Mouse (Mus musculus): Measurements from ENCODE around the gene Tnnt3. TPM values are rescaled to one million over a fixed set of nuclear protein-coding genes. Genes with fewer than 3 reads are reported as not detected.

The Tnnt3 gene
- total and polyA plus RNA-seq, 3 experiments = not detected

- no peak for TF ChIP-seq RCOR1 (IDR thresholded peaks at IDR 0.05; ENCODE audit: low read depth, low read length)
- peak; percentile 35 for TF ChIP-seq SMC3 (IDR thresholded peaks at IDR 0.05; ENCODE audit: low read depth, low read length)
- no peak for TF ChIP-seq HCFC1 (IDR thresholded peaks at IDR 0.05; ENCODE audit: low read depth, low read length)
- TF ChIP-seq CTCF (IDR thresholded peaks at IDR 0.05 in 2 of 3, conservative IDR thresholded peaks at IDR 0.05 in 1 of 3; ENCODE audit: control insufficient read depth in 1 of 3, insufficient read depth in 1 of 3, low read depth in 2 of 3, low read length in 3 of 3, poor library complexity in 1 of 3, severe bottlenecking in 1 of 3) = peak; percentile 7 to 32 (median 28); a peak in 4 of 6 replicates
- Histone ChIP-seq H3K79me2 (ENCODE audit: control insufficient read depth, insufficient read depth, low read length, poor library complexity) (no peaks in the 10 kb centered on the region), H3K36me3 (ENCODE audit: control insufficient read depth in 1 of 2, insufficient read depth in 2 of 2, low read length in 2 of 2) (no peaks in the 10 kb centered on the region), H3K4me3 (ENCODE audit: control insufficient read depth in 1 of 2, insufficient read depth in 1 of 2, low read depth in 2 of 2, low read length in 2 of 2) (no peak overlapping the region), H3K27me3 (ENCODE audit: control insufficient read depth in 1 of 2, insufficient read depth in 2 of 2, low read length in 2 of 2) (no peaks in the 10 kb centered on the region), H3K27ac (ENCODE audit: control insufficient read depth, low read depth, low read length) (no peak overlapping the region), H3K9ac (ENCODE audit: control insufficient read depth, low read depth, low read length, poor library complexity, severe bottlenecking) (no peak overlapping the region), H3K9me3 (replicated peaks; ENCODE audit: insufficient read depth, low read length) (no peaks in the 10 kb centered on the region), H3K4me1 (ENCODE audit: control insufficient read depth in 1 of 2, insufficient read depth in 2 of 2, low read length in 2 of 2) (no peaks in the 10 kb centered on the region)
- DNase-seq (ENCODE audit: low read depth, low spot score) = peak; percentile 4
Observed at GRCm38 (mm10) chr7:142487341-142487859, 11.2 kb upstream of the Tnnt3 start.

GRCm38 (mm10) chr7:142488053-142488452 is 10.6 kb upstream of the Tnnt3 start:
- Histone ChIP-seq H3K27me3 (ENCODE audit: control insufficient read depth in 1 of 2, insufficient read depth in 2 of 2, low read length in 2 of 2) (no peaks in the 10 kb centered on the region), H3K79me2 (ENCODE audit: control insufficient read depth, insufficient read depth, low read length, poor library complexity) (no peaks in the 10 kb centered on the region), H3K4me3 (ENCODE audit: control insufficient read depth in 1 of 2, insufficient read depth in 1 of 2, low read depth in 2 of 2, low read length in 2 of 2) (no peak overlapping the region), H3K9ac (ENCODE audit: control insufficient read depth, low read depth, low read length, poor library complexity, severe bottlenecking) (no peak overlapping the region), H3K4me1 (ENCODE audit: control insufficient read depth in 1 of 2, insufficient read depth in 2 of 2, low read length in 2 of 2) (no peaks in the 10 kb centered on the region), H3K27ac (ENCODE audit: control insufficient read depth, low read depth, low read length) (no peak overlapping the region), H3K9me3 (replicated peaks; ENCODE audit: insufficient read depth, low read length) (no peaks in the 10 kb centered on the region), H3K36me3 (ENCODE audit: control insufficient read depth in 1 of 2, insufficient read depth in 2 of 2, low read length in 2 of 2) (no peaks in the 10 kb centered on the region)
- TF ChIP-seq NELFE (IDR thresholded peaks at IDR 0.05; ENCODE audit: low read depth, low read length) (no peak), MAZ (IDR thresholded peaks at IDR 0.05; ENCODE audit: low read depth, low read length) (no peak), TBP (IDR thresholded peaks at IDR 0.05; ENCODE audit: low read depth, low read length) (no peak), GATA1 (IDR thresholded peaks at IDR 0.05; ENCODE audit: low read depth, low read length) (no peak), KAT2A (conservative IDR thresholded peaks at IDR 0.05; ENCODE audit: low read depth, low read length) (no peak), MEF2A (IDR thresholded peaks at IDR 0.05; ENCODE audit: extremely low read depth, insufficient replicate concordance, low read depth, low read length, poor library complexity, severe bottlenecking) (no peak), ZC3H11A (IDR thresholded peaks at IDR 0.05; ENCODE audit: low read depth, low read length) (no peak), TAL1 (IDR thresholded peaks at IDR 0.05; ENCODE audit: low read length) (no peak), MYB (IDR thresholded peaks at IDR 0.05; ENCODE audit: low read depth, low read length) (no peak)
- no peak for DNase-seq (ENCODE audit: low read depth, low spot score)

GRCm38 (mm10) chr7:142493535-142493934 is 5.1 kb upstream of the Tnnt3 start:
- TF ChIP-seq TAL1 (IDR thresholded peaks at IDR 0.05; ENCODE audit: low read length) = no peak
- TF ChIP-seq UBTF (IDR thresholded peaks at IDR 0.05; ENCODE audit: borderline replicate concordance, insufficient read depth, low read depth, low read length) = no peak
- no peak for TF ChIP-seq SIN3A (IDR thresholded peaks at IDR 0.05; ENCODE audit: low read length)
- no peak for TF ChIP-seq ELF1 (IDR thresholded peaks at IDR 0.05; ENCODE audit: low read depth, low read length)
- TF ChIP-seq EP300 (IDR thresholded peaks at IDR 0.05; ENCODE audit: low read depth in 1 of 2, low read length in 2 of 2) = no peak
- no peak for TF ChIP-seq TCF12 (IDR thresholded peaks at IDR 0.05; ENCODE audit: low read depth, low read length)
- TF ChIP-seq BHLHE40 (IDR thresholded peaks at IDR 0.05; ENCODE audit: borderline replicate concordance, low read depth, low read length) = no peak
- TF ChIP-seq HCFC1 (IDR thresholded peaks at IDR 0.05; ENCODE audit: low read depth, low read length) = no peak
- no peak for TF ChIP-seq ZMIZ1 (IDR thresholded peaks at IDR 0.05; ENCODE audit: low read depth, low read length)
- no peak for TF ChIP-seq ZC3H11A (IDR thresholded peaks at IDR 0.05; ENCODE audit: low read depth, low read length)
- TF ChIP-seq NELFE (IDR thresholded peaks at IDR 0.05; ENCODE audit: low read depth, low read length) = no peak
- TF ChIP-seq POLR2AphosphoS2 (IDR thresholded peaks at IDR 0.05; ENCODE audit: low read length) = no peak
- TF ChIP-seq MEF2A (IDR thresholded peaks at IDR 0.05; ENCODE audit: extremely low read depth, insufficient replicate concordance, low read depth, low read length, poor library complexity, severe bottlenecking) = no peak
- H3K9me3 ChIP-seq (replicated peaks; ENCODE audit: insufficient read depth, low read length) = no peaks in the 10 kb centered on the region
- no peak for DNase-seq (ENCODE audit: low read depth, low spot score)
- H3K36me3 ChIP-seq (ENCODE audit: control insufficient read depth in 1 of 2, insufficient read depth in 2 of 2, low read length in 2 of 2) = no peaks in the 10 kb centered on the region
- no peaks in the 10 kb centered on the region for H3K79me2 ChIP-seq (ENCODE audit: control insufficient read depth, insufficient read depth, low read length, poor library complexity)
- H3K9ac ChIP-seq (ENCODE audit: control insufficient read depth, low read depth, low read length, poor library complexity, severe bottlenecking) = no peak overlapping the region
- H3K27ac ChIP-seq (ENCODE audit: control insufficient read depth, low read depth, low read length) = no peak overlapping the region
- no peaks in the 10 kb centered on the region for H3K4me1 ChIP-seq (ENCODE audit: control insufficient read depth in 1 of 2, insufficient read depth in 2 of 2, low read length in 2 of 2)
- H3K4me3 ChIP-seq (ENCODE audit: control insufficient read depth in 1 of 2, insufficient read depth in 1 of 2, low read depth in 2 of 2, low read length in 2 of 2) = no peak overlapping the region
- no peaks in the 10 kb centered on the region for H3K27me3 ChIP-seq (ENCODE audit: control insufficient read depth in 1 of 2, insufficient read depth in 2 of 2, low read length in 2 of 2)
